Mouse (Mus musculus) limb, embryonic 14.5 days (tissue): ENCODE results near the gene Zbtb25. TPM values are rescaled to one million over a fixed set of nuclear protein-coding genes. Genes with fewer than 3 reads are reported as not detected.

ENCODE experiments used
- ATAC-seq: fragments of 200-750 bp; cut with Nextera tagmentation; 2 replicates; pipeline ENCODE4 v1.8.0; 2017; ENCODE audit warnings: low read depth, moderate number of reproducible peaks, moderate TSS enrichment; ENCODE audit not compliant: low FRiP score
- DNase-seq: peaks from one replicate; pipeline ENCODE4 v3.0.0-alpha.2; 2015; ENCODE audit warnings: low spot score
- H3K27ac ChIP-seq: fragments of 300-500 bp; sonication (generic); replicated peaks from 2 replicates; pipeline ENCODE4 v1.5.1; 2014; ENCODE audit warnings: low read depth, mild to moderate bottlenecking, low read length, moderate library complexity, mixed read lengths
- H3K27me3 ChIP-seq: fragments of 300-500 bp; sonication (generic); 2 replicates; pipeline ENCODE4 v1.6.1; 2014; ENCODE audit warnings: low read length, mixed read lengths; ENCODE audit not compliant: control insufficient read depth, insufficient read depth
- H3K36me3 ChIP-seq: fragments of 300-500 bp; sonication (generic); 2 replicates; pipeline ENCODE4 v1.6.1; 2014; ENCODE audit warnings: mild to moderate bottlenecking, low read length, moderate library complexity, mixed read lengths; ENCODE audit not compliant: control insufficient read depth, insufficient read depth
- H3K4me1 ChIP-seq: fragments of 300-500 bp; sonication (generic); 2 replicates; pipeline ENCODE4 v1.6.1; 2014; ENCODE audit warnings: antibody characterized with exemption, low read length, mixed read lengths; ENCODE audit not compliant: control insufficient read depth, insufficient read depth
- H3K4me2 ChIP-seq: fragments of 300-500 bp; sonication (generic); replicated peaks from 2 replicates; pipeline ENCODE4 v1.6.1; 2014; ENCODE audit warnings: low read depth, mild to moderate bottlenecking, low read length, moderate library complexity; ENCODE audit not compliant: severe bottlenecking
- H3K4me3 ChIP-seq: fragments of 300-500 bp; sonication (generic); replicated peaks from 2 replicates; pipeline ENCODE4 v1.5.1; 2014; ENCODE audit warnings: low read length
- H3K9ac ChIP-seq: fragments of 300-500 bp; sonication (generic); 2 replicates; pipeline ENCODE4 v1.6.1; 2014; ENCODE audit warnings: mild to moderate bottlenecking, low read depth, low read length, moderate library complexity; ENCODE audit not compliant: severe bottlenecking
- H3K9me3 ChIP-seq: fragments of 300-500 bp; sonication (generic); 2 replicates; pipeline ENCODE4 v1.6.1; 2016; ENCODE audit warnings: low read length; ENCODE audit not compliant: control insufficient read depth
- POLR2A ChIP-seq: fragments of 200-500 bp; IDR thresholded peaks from 2 replicates; pipeline ENCODE4 v1.8.0; 2012; ENCODE audit warnings: inconsistent platforms, mild to moderate bottlenecking, moderate library complexity, borderline replicate concordance; ENCODE audit not compliant: insufficient read depth, insufficient read length; ENCODE audit errors: extremely low read depth
- WGBS: fragments of 180-500 bp; shearing (Covaris S2); extraction: QIAGEN DNeasy Blood & Tissue Kit; methylation state at CpG from one replicate; pipeline ENCODE4 v1.1.7; 2014; 5-methylcytosine and 5-hydroxymethylcytosine counted together
- polyA plus RNA-seq, 2 experiments: library from polyadenylated mRNA; depleted of rRNA in 1 of 2; stranded (reverse) in 1 of 2; unstranded in 1 of 2; fragments of >200 nt; fragmentation: Nextera tagmentation in 1 of 2; extraction: Ambion mirVana in 1 of 2; gene quantifications; 2 replicates each; pipeline versions ENCODE4 v1.2.1 to v1.2.3; 2012 to 2014

Gene Zbtb25
- polyA plus RNA-seq, 2 experiments = 21.4 to 24.1 TPM

GRCm38 (mm10) chr12:76336111-76336965 lies 33.1 kb downstream of the Zbtb25 start:
- Histone ChIP-seq H3K27me3 (no peaks in the 10 kb centered on the region), H3K4me1 (no peaks in the 10 kb centered on the region), H3K9me3 (no peaks in the 10 kb centered on the region), H3K36me3 (no peaks in the 10 kb centered on the region), H3K4me3 (no peak overlapping the region), H3K4me2 (no peak overlapping the region), H3K9ac (no peak overlapping the region), H3K27ac (no peak overlapping the region)
- no peak for DNase-seq
- no peak for TF ChIP-seq POLR2A
- no peak for ATAC-seq
- 79% methylated on average over 17 of the region's 17 CpGs for WGBS

GRCm38 (mm10) chr12:76335641-76336040 lies 33.8 kb downstream of the Zbtb25 start:
- no peak for TF ChIP-seq POLR2A
- no peaks in the 10 kb centered on the region for H3K36me3 ChIP-seq
- no peaks in the 10 kb centered on the region for H3K9me3 ChIP-seq
- no peaks in the 10 kb centered on the region for H3K27me3 ChIP-seq
- H3K4me1 ChIP-seq = no peaks in the 10 kb centered on the region
- H3K4me2 ChIP-seq = no peak overlapping the region
- H3K27ac ChIP-seq = no peak overlapping the region
- ATAC-seq (no peak), DNase-seq (no peak)
- 80% methylated on average over 5 of the region's 5 CpGs for WGBS
- H3K4me3 ChIP-seq = no peak overlapping the region
- H3K9ac ChIP-seq = no peak overlapping the region

GRCm38 (mm10) chr12:76333688-76334087 lies 35.7 kb downstream of the Zbtb25 start:
- H3K4me3 ChIP-seq = no peak overlapping the region
- WGBS = 91% methylated on average over 5 of the region's 5 CpGs
- no peak overlapping the region for H3K9ac ChIP-seq
- no peak overlapping the region for H3K4me2 ChIP-seq
- ATAC-seq (no peak), DNase-seq (no peak)
- H3K27ac ChIP-seq = no peak overlapping the region
- H3K9me3 ChIP-seq = no peaks in the 10 kb centered on the region
- no peaks in the 10 kb centered on the region for H3K36me3 ChIP-seq
- no peak for TF ChIP-seq POLR2A
- H3K4me1 ChIP-seq = no peaks in the 10 kb centered on the region
- no peaks in the 10 kb centered on the region for H3K27me3 ChIP-seq

GRCm38 (mm10) chr12:76328567-76329354 lies 40.6 kb downstream of the Zbtb25 start:
- DNase-seq (no peak), ATAC-seq (no peak)
- H3K9me3 ChIP-seq = no peaks in the 10 kb centered on the region
- H3K4me3 ChIP-seq = no peak overlapping the region
- H3K4me1 ChIP-seq = 0 out of 2 replicates have a peak, but pooled peaks cover 2% of the 10 kb centered on the region
- H3K27me3 ChIP-seq = no peaks in the 10 kb centered on the region
- no peak for TF ChIP-seq POLR2A
- H3K27ac ChIP-seq = no peak overlapping the region
- WGBS = 88% methylated on average over 6 of the region's 6 CpGs
- H3K4me2 ChIP-seq = no peak overlapping the region
- no peaks in the 10 kb centered on the region for H3K36me3 ChIP-seq
- no peak overlapping the region for H3K9ac ChIP-seq

GRCm38 (mm10) chr12:76326437-76327220 lies 42.8 kb downstream of the Zbtb25 start:
- H3K4me3 ChIP-seq = no peak overlapping the region
- no peaks in the 10 kb centered on the region for H3K9me3 ChIP-seq
- no peak overlapping the region for H3K9ac ChIP-seq
- H3K27me3 ChIP-seq = no peaks in the 10 kb centered on the region
- TF ChIP-seq POLR2A = no peak
- no peak overlapping the region for H3K27ac ChIP-seq
- ATAC-seq (no peak), DNase-seq (no peak)
- no peak overlapping the region for H3K4me2 ChIP-seq
- peaks cover under 1% of the 10 kb centered on the region; the same call in 1 of the 2 replicates for H3K36me3 ChIP-seq
- 0 out of 2 replicates have a peak, but pooled peaks cover 2% of the 10 kb centered on the region for H3K4me1 ChIP-seq
- 86% methylated on average over 23 of the region's 23 CpGs for WGBS
